Mouse (Mus musculus): Measurements from ENCODE around the gene Kat8. TPM values are rescaled to one million over a fixed set of nuclear protein-coding genes. Genes with fewer than 3 reads are reported as not detected.
A peak's percentile ranks its signal among the peaks of the same experiment; 100 is the strongest.
"Not testable (repeated sequence)": the region's sequence is repeated elsewhere in the genome, so short reads cannot be mapped to it uniquely, and the experiment has no call there.

Kat8 gene
- polyA plus RNA-seq, 1 experiment from 2014 or later: 50.9 TPM

- Histone ChIP-seq H3K9me3 (no peaks in the 10 kb centered on the region), H3K9ac (no peak overlapping the region), H3K27me3 (no peaks in the 10 kb centered on the region), H3K4me3 (no peak overlapping the region), H3K4me2 (no peak overlapping the region), H3K36me3 (peaks cover 99% of the 10 kb centered on the region), H3K4me1 (replicated peaks) (peaks cover 36% of the 10 kb centered on the region), H3K27ac (no peak overlapping the region)
- no peak for ATAC-seq (ENCODE audit: low FRiP score)
- WGBS: 76% methylated on average over 6 of the region's 6 CpGs
Measured at GRCm38 (mm10) chr7:127885951-127886350, 26.4 kb upstream of the Kat8 start.

DNA sequence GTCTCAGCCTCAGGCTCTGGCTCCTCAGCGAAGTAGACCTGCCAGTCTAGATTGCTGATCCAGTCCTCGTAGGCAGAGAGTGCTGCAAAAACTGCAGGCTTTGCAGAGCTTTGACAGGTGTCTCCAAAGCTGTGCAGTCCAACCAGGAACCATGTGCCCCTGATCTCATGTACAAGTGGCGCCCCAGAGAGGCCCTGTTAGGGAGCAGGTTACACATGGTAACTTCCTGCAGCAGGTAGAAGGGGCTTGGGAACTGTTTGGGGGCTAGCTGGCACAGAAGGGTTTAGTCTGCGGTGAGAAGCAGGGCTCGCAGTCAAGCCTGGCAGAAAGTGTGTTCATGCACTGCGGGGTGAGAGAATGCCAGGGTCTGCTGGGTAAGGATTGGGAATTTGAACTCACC, 25.8 kb upstream of the Kat8 start:
- 94% methylated on average over 6 of the region's 6 CpGs for WGBS

GRCm38 (mm10) chr7:127887191-127887590, 25.1 kb upstream of the Kat8 start:
- 87% methylated on average over 8 of the region's 8 CpGs for WGBS

More for the DNA sequence above, 25.8 kb upstream of the Kat8 start:
- Histone ChIP-seq H3K4me3 (no peak overlapping the region), H3K9me3 (no peaks in the 10 kb centered on the region), H3K4me1 (replicated peaks) (peaks cover 36% of the 10 kb centered on the region), H3K9ac (0 out of 2 replicates have a peak overlapping the region, but pooled peaks have one; percentile 35), H3K27me3 (no peaks in the 10 kb centered on the region), H3K27ac (no peak overlapping the region), H3K4me2 (no peak overlapping the region), H3K36me3 (peaks cover 95% of the 10 kb centered on the region)
- no peak for ATAC-seq (ENCODE audit: low FRiP score)

GRCm38 (mm10) chr7:127887781-127888180, 24.5 kb upstream of the Kat8 start:
- Histone ChIP-seq H3K4me3 (no peak overlapping the region), H3K4me1 (replicated peaks) (peaks cover 29% of the 10 kb centered on the region), H3K36me3 (peaks cover 88% of the 10 kb centered on the region), H3K4me2 (no peak overlapping the region), H3K9me3 (no peaks in the 10 kb centered on the region), H3K27me3 (no peaks in the 10 kb centered on the region), H3K27ac (no peak overlapping the region), H3K9ac (no peak overlapping the region)
- 81% methylated on average over 3 of the region's 3 CpGs for WGBS
- ATAC-seq (ENCODE audit: low FRiP score): no peak

More at GRCm38 (mm10) chr7:127887191-127887590, 25.1 kb upstream of the Kat8 start:
- Histone ChIP-seq H3K4me2 (no peak overlapping the region), H3K36me3 (peaks cover 89% of the 10 kb centered on the region), H3K4me1 (replicated peaks) (peaks cover 35% of the 10 kb centered on the region), H3K27ac (no peak overlapping the region), H3K4me3 (no peak overlapping the region), H3K9me3 (no peaks in the 10 kb centered on the region), H3K9ac (no peak overlapping the region), H3K27me3 (no peaks in the 10 kb centered on the region)
- ATAC-seq (ENCODE audit: low FRiP score): no peak

GRCm38 (mm10) chr7:127888821-127889220, 23.5 kb upstream of the Kat8 start:
- ATAC-seq (ENCODE audit: low FRiP score): no peak
- no peak overlapping the region for H3K9ac ChIP-seq
- no peaks in the 10 kb centered on the region for H3K27me3 ChIP-seq
- H3K4me1 ChIP-seq (replicated peaks): peaks cover 19% of the 10 kb centered on the region
- H3K36me3 ChIP-seq: peaks cover 84% of the 10 kb centered on the region
- no peaks in the 10 kb centered on the region for H3K9me3 ChIP-seq
- H3K4me3 ChIP-seq: no peak overlapping the region
- 79% methylated on average over 3 of the region's 3 CpGs for WGBS
- no peak overlapping the region for H3K27ac ChIP-seq
- H3K4me2 ChIP-seq: no peak overlapping the region

DNA sequence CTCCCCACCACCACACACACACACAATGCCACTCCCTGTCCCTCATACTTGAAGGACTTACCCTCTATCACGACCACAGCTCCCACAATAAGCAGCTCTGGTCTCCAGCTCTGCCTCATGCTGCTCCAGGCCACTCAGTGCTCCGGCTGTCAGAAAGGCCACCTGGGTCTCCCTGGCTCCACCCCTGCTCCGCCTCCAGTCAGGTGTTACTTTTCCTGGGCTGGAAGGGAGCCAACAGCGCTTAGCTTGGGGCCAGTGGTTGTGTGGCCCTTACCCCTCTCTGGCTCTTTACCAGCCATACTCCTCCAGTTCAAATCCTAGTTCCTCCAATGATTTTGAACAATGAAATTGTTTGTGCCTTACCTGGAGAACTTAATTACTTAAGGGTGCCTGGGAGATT, 21.5 kb upstream of the Kat8 start, which contains the start of gene Prss53:
Gene Prss53 (minus strand): TSS at position 173 of the 400 bp plus-strand sequence.
- peaks cover 64% of the 10 kb centered on the region for H3K36me3 ChIP-seq
- ATAC-seq (ENCODE audit: low FRiP score): no peak
- 39% methylated on average over 4 of the region's 4 CpGs for WGBS

DNA sequence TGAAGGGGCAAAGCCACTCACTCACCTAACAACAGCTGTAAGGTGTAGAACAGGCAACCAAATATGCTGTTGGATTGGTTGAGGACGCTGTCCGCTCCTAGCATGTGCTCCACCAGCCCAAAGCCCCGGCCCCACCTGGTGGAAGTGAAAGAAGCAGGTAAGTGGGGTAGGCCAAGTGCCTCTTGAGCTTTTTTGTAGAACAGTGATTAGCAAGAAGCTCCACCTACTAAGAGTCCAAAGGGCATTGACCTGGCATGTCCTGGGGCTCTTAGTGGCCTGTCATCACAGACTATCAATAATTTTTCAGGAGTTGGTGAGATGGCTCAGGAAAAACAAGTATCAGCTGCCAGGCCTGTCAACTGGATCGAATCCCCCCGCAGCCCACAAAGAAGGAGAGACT, 17.8 kb upstream of the Kat8 start:
- H3K9me3 ChIP-seq: no peaks in the 10 kb centered on the region
- peak overlapping the region; percentile 79 for H3K4me2 ChIP-seq
- H3K9ac ChIP-seq: peak overlapping the region; percentile 78
- peaks cover 1% of the 10 kb centered on the region; the same call in 1 of the 2 replicates for H3K27me3 ChIP-seq
- WGBS: 88% methylated on average over 5 of the region's 5 CpGs
- peak overlapping the region; percentile 62 for H3K4me3 ChIP-seq
- H3K36me3 ChIP-seq: peaks cover 28% of the 10 kb centered on the region
- ATAC-seq (ENCODE audit: low FRiP score): no peak
- peaks cover 14% of the 10 kb centered on the region for H3K4me1 ChIP-seq (replicated peaks)
- no peak overlapping the region; the same call in 1 of the 2 replicates for H3K27ac ChIP-seq

More for the DNA sequence above, 21.5 kb upstream of the Kat8 start, which contains the start of gene Prss53:
- H3K4me1 ChIP-seq (replicated peaks): peaks cover 14% of the 10 kb centered on the region
- H3K4me3 ChIP-seq: no peak within 1 kb of the TSS
- H3K27me3 ChIP-seq: no peaks in the 10 kb centered on the region
- H3K9me3 ChIP-seq: no peaks in the 10 kb centered on the region
- no peak within 1 kb of the TSS for H3K27ac ChIP-seq
- 0 out of 2 replicates have a peak within 1 kb of the TSS, but pooled peaks have one; percentile 8 for H3K9ac ChIP-seq
- no peak within 1 kb of the TSS for H3K4me2 ChIP-seq

DNA sequence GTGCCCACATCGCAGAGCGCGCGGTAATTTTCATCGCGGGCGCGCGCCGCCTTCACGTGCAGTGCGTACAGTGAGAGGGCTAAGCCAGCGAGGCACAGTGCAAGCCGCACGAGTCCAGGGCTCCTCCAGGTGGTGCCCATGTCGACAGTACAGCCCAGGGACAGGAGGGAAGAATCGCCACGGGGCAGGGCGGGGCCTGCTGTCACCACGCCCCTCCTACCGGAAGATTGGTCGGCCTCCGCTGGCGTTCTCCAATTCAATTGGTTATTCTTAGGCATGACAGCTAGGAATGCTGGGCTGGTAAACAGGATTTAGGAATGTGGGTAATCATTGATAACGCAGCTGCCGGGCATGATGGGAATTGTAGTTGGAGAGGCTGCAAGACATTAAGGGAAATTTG, 16.9 kb upstream of the Kat8 start, which contains the start of the genes Gm21974 and Vkorc1:
Gene Gm21974 (minus strand): TSS at position 13 of the 400 bp plus-strand sequence.
Gene Vkorc1 (minus strand): TSS at position 176 of the 400 bp plus-strand sequence.
- no peaks in the 10 kb centered on the region for H3K9me3 ChIP-seq
- ATAC-seq (ENCODE audit: low FRiP score): peak; percentile 99
- peaks cover 2% of the 10 kb centered on the region; the same call in 1 of the 2 replicates for H3K27me3 ChIP-seq
- peak within 1 kb of the TSS; percentile 79 for H3K4me2 ChIP-seq
- H3K4me3 ChIP-seq: peak within 1 kb of the TSS; percentile 62
- peak within 1 kb of the TSS; percentile 82 for H3K27ac ChIP-seq
- peaks cover 14% of the 10 kb centered on the region for H3K4me1 ChIP-seq (replicated peaks)
- peak within 1 kb of the TSS; percentile 78 for H3K9ac ChIP-seq
- under 1% methylated on average over 26 of the region's 26 CpGs for WGBS
- H3K36me3 ChIP-seq: peaks cover 19% of the 10 kb centered on the region

DNA sequence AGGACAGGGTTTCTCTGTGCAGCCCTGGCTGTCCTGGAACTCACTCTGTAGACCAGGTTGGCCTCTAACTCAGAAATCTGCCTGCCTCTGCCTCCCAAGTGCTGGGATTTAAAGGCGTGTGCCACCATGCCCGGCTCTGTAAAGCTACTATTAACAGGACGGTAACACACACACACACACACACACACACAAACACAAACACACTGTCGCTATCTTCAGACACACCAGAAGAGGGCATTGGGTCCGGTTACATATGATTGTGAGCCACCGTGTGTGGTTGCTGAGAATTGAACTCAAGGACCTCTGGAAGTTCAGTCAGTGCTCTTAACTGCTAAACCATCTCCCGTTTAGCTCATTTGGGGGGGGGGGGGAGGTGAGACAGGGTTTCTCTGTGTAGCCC, 16.4 kb upstream of the Kat8 start:
- 68% methylated on average over 7 of the region's 7 CpGs for WGBS
- Histone ChIP-seq H3K27ac (peak overlapping the region; percentile 48; the same call in 1 of the 2 replicates), H3K4me2 (peak overlapping the region; percentile 79; the same call in 1 of the 2 replicates), H3K4me3 (peak overlapping the region; percentile 62; the same call in 1 of the 2 replicates), H3K4me1 (replicated peaks) (peaks cover 14% of the 10 kb centered on the region), H3K36me3 (peaks cover 15% of the 10 kb centered on the region)
- H3K9me3 ChIP-seq; ATAC-seq (ENCODE audit: low FRiP score); H3K9ac ChIP-seq; H3K27me3 ChIP-seq: not testable (repeated sequence)

GRCm38 (mm10) chr7:127896384-127896783, 15.9 kb upstream of the Kat8 start:
- WGBS: 67% methylated on average over 13 of the region's 13 CpGs
- H3K4me1 ChIP-seq (replicated peaks): peaks cover 14% of the 10 kb centered on the region
- no peak overlapping the region for H3K4me3 ChIP-seq
- H3K36me3 ChIP-seq: peaks cover 12% of the 10 kb centered on the region
- H3K9ac ChIP-seq: no peak overlapping the region
- no peak overlapping the region for H3K27ac ChIP-seq
- no peak overlapping the region for H3K4me2 ChIP-seq
- peaks cover 2% of the 10 kb centered on the region; the same call in 1 of the 2 replicates for H3K27me3 ChIP-seq
- H3K9me3 ChIP-seq: no peaks in the 10 kb centered on the region
- no peak for ATAC-seq (ENCODE audit: low FRiP score)

DNA sequence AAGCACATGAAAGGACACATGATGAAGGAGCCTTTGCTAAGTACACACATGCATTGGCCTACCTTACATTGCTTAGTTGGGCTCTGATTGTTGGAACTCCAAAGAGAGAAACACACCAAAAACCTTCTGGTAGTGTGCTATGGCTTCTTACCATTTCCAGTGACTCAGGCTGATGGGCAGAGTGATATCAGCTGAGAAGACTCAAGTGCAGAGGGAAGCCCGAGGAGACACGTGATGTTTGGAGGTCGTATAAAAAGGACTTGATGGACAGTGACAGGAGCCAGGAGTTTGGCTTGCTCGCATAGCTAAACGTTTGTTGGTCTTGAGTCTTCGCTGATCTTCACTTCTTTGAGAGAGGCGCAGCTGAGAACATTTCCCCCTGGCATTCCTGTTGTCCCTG, 14.8 kb upstream of the Kat8 start:
- Histone ChIP-seq H3K4me2 (no peak overlapping the region), H3K9me3 (no peaks in the 10 kb centered on the region), H3K4me1 (replicated peaks) (peaks cover 14% of the 10 kb centered on the region), H3K4me3 (no peak overlapping the region), H3K27ac (no peak overlapping the region), H3K36me3 (peaks cover 9% of the 10 kb centered on the region), H3K9ac (no peak overlapping the region), H3K27me3 (peaks cover 2% of the 10 kb centered on the region; the same call in 1 of the 2 replicates)
- 91% methylated on average over 7 of the region's 7 CpGs for WGBS
- no peak for ATAC-seq (ENCODE audit: low FRiP score)

GRCm38 (mm10) chr7:127898179-127898956, 13.9 kb upstream of the Kat8 start:
- H3K4me2 ChIP-seq: no peak overlapping the region
- ATAC-seq (ENCODE audit: low FRiP score): no peak
- no peak overlapping the region for H3K9ac ChIP-seq
- peaks cover under 1% of the 10 kb centered on the region for H3K36me3 ChIP-seq
- 40% methylated on average over 10 of the region's 10 CpGs for WGBS
- H3K27ac ChIP-seq: no peak overlapping the region
- peaks cover 2% of the 10 kb centered on the region; the same call in 1 of the 2 replicates for H3K27me3 ChIP-seq
- H3K9me3 ChIP-seq: no peaks in the 10 kb centered on the region
- H3K4me1 ChIP-seq (replicated peaks): peaks cover 14% of the 10 kb centered on the region
- H3K4me3 ChIP-seq: no peak overlapping the region
